ENCODE assay signal across 8 mouse cellular contexts in genomic region chr5:36458926-36459325, GRCm38 (mm10). TPM values are rescaled to one million over a fixed set of nuclear protein-coding genes. Genes with fewer than 3 reads are reported as not detected.
DNase-seq lines count a peak whose midpoint lies in the region; ATAC-seq and TF ChIP-seq lines count a peak whose summit lies in the region.

No protein-coding gene starts in this region.

- H3K4me3 ChIP-seq in forebrain, embryonic 11.5 days (ENCODE audit: low read depth, low read length), result no peak overlapping the region
- no peak overlapping the region for H3K4me3 ChIP-seq in forebrain, embryonic 16.5 days (replicated peaks; ENCODE audit: low read length)
- H3K4me3 ChIP-seq in liver, adult 2 months (ENCODE audit: insufficient read depth, low read depth, low read length), result no peak overlapping the region
- no peak overlapping the region for H3K4me3 ChIP-seq in liver, embryonic 11.5 days (ENCODE audit: low read depth, low read length)
- H3K4me3 ChIP-seq in limb, embryonic 14.5 days (replicated peaks; ENCODE audit: low read length), result no peak overlapping the region

- DNase-seq in forebrain, embryonic 11.5 days (ENCODE audit: low spot score), result peak; percentile 59
- DNase-seq in liver, adult 2 months (ENCODE audit: extremely low read depth, low read depth, low spot score), result peak; percentile 26
- DNase-seq in liver, embryonic 11.5 days (ENCODE audit: low spot score), result no peak
- peak; percentile 34 for DNase-seq in c-Kit-negative CD71-positive TER-119-positive erythroid progenitor cells, embryonic 14.5 days (ENCODE audit: low read depth, low spot score)
- peak; percentile 49 for DNase-seq in limb, embryonic 14.5 days (ENCODE audit: low spot score)
- peak; percentile 15 to 68 for DNase-seq in spleen, adult 18-20 months

- peaks cover 4% of the 10 kb centered on the region; the same call in 1 of the 2 replicates for H3K27me3 ChIP-seq in forebrain, embryonic 11.5 days (ENCODE audit: control insufficient read depth, insufficient read depth, low read length)
- H3K27me3 ChIP-seq in forebrain, embryonic 16.5 days (replicated peaks; ENCODE audit: control insufficient read depth, insufficient read depth, low read length), result no peaks in the 10 kb centered on the region
- H3K27me3 ChIP-seq in liver, adult 2 months (ENCODE audit: control insufficient read depth, insufficient read depth, low read length), result no peaks in the 10 kb centered on the region
- H3K27me3 ChIP-seq in liver, embryonic 11.5 days (replicated peaks; ENCODE audit: control insufficient read depth, insufficient read depth, low read length), result 0 out of 2 replicates have a peak, but pooled peaks cover 3% of the 10 kb centered on the region
- H3K27me3 ChIP-seq in limb, embryonic 14.5 days (ENCODE audit: control insufficient read depth, insufficient read depth, low read length), result no peaks in the 10 kb centered on the region

- ATAC-seq in forebrain, embryonic 11.5 days (replicated peaks; ENCODE audit: low FRiP score), result no peak
- ATAC-seq in forebrain, embryonic 16.5 days, result no peak
- ATAC-seq in liver, embryonic 11.5 days (replicated peaks; ENCODE audit: low FRiP score), result no peak
- ATAC-seq in limb, embryonic 14.5 days (ENCODE audit: low FRiP score, low read depth), result no peak
- no peak for ATAC-seq in erythroblast, adult 5-6 weeks (replicated peaks; ENCODE audit: low FRiP score, poor library complexity, severe bottlenecking)

- TF ChIP-seq POLR2A in liver, adult 2 months (IDR thresholded peaks at IDR 0.05; ENCODE audit: extremely low read depth, insufficient read depth, low read length), result no peak
- TF ChIP-seq POLR2A in limb, embryonic 14.5 days (IDR thresholded peaks at IDR 0.05; ENCODE audit: borderline replicate concordance, extremely low read depth, insufficient read depth, insufficient read length), result no peak

- no peak overlapping the region for H3K27ac ChIP-seq in forebrain, embryonic 11.5 days (ENCODE audit: low read depth, low read length)
- H3K27ac ChIP-seq in forebrain, embryonic 16.5 days (ENCODE audit: low read length), result no peak overlapping the region
- no peak overlapping the region for H3K27ac ChIP-seq in liver, adult 2 months (replicated peaks; ENCODE audit: insufficient read depth, low read depth, low read length)
- no peak overlapping the region for H3K27ac ChIP-seq in liver, embryonic 11.5 days (ENCODE audit: low read depth, low read length)
- no peak overlapping the region for H3K27ac ChIP-seq in limb, embryonic 14.5 days (replicated peaks; ENCODE audit: low read depth, low read length)

- no peaks in the 10 kb centered on the region for H3K36me3 ChIP-seq in forebrain, embryonic 11.5 days (ENCODE audit: control insufficient read depth, insufficient read depth, low read length)
- H3K36me3 ChIP-seq in forebrain, embryonic 16.5 days (ENCODE audit: control insufficient read depth, insufficient read depth), result no peaks in the 10 kb centered on the region
- no peaks in the 10 kb centered on the region for H3K36me3 ChIP-seq in liver, adult 2 months (ENCODE audit: control insufficient read depth, insufficient read depth, low read length)
- H3K36me3 ChIP-seq in liver, embryonic 11.5 days (ENCODE audit: control insufficient read depth, insufficient read depth, low read length), result no peaks in the 10 kb centered on the region
- no peaks in the 10 kb centered on the region for H3K36me3 ChIP-seq in limb, embryonic 14.5 days (ENCODE audit: control insufficient read depth, insufficient read depth, low read length)

- H3K4me1 ChIP-seq in forebrain, embryonic 11.5 days (replicated peaks; ENCODE audit: control insufficient read depth, insufficient read depth, low read length), result peaks cover 10% of the 10 kb centered on the region; the same call in 1 of the 2 replicates
- peaks cover under 1% of the 10 kb centered on the region for H3K4me1 ChIP-seq in forebrain, embryonic 16.5 days (replicated peaks; ENCODE audit: control insufficient read depth, insufficient read depth, low read length)
- peaks cover under 1% of the 10 kb centered on the region; the same call in 1 of the 2 replicates for H3K4me1 ChIP-seq in liver, adult 2 months (ENCODE audit: control insufficient read depth, insufficient read depth, low read length)
- H3K4me1 ChIP-seq in liver, embryonic 11.5 days (replicated peaks; ENCODE audit: control insufficient read depth, insufficient read depth, low read length), result 0 out of 2 replicates have a peak, but pooled peaks cover 3% of the 10 kb centered on the region
- peaks cover 2% of the 10 kb centered on the region; the same call in 1 of the 2 replicates for H3K4me1 ChIP-seq in limb, embryonic 14.5 days (ENCODE audit: control insufficient read depth, insufficient read depth, low read length)

- peak; percentile 78 for TF ChIP-seq CTCF in liver, adult 2 months (IDR thresholded peaks at IDR 0.05; ENCODE audit: low read depth, low read length)

- no peak overlapping the region for H3K9ac ChIP-seq in forebrain, embryonic 11.5 days (ENCODE audit: low read length)
- no peak overlapping the region for H3K9ac ChIP-seq in forebrain, embryonic 16.5 days (replicated peaks; ENCODE audit: low read depth, low read length)
- no peak overlapping the region for H3K9ac ChIP-seq in liver, adult 2 months (ENCODE audit: low read depth, low read length)
- H3K9ac ChIP-seq in liver, embryonic 11.5 days (ENCODE audit: low read depth, low read length), result no peak overlapping the region
- H3K9ac ChIP-seq in limb, embryonic 14.5 days (ENCODE audit: low read depth, low read length, severe bottlenecking), result no peak overlapping the region

- 24% methylated on average over 4 of the region's 4 CpGs for WGBS in forebrain, embryonic 11.5 days
- 11% methylated on average over 4 of the region's 4 CpGs for WGBS in forebrain, embryonic 16.5 days
- 9% methylated on average over 4 of the region's 4 CpGs for WGBS in liver, adult 2 months
- 13% methylated on average over 4 of the region's 4 CpGs for WGBS in liver, embryonic 11.5 days
- WGBS in limb, embryonic 14.5 days, result 13% methylated on average over 4 of the region's 4 CpGs

- no peak overlapping the region for H3K4me2 ChIP-seq in forebrain, embryonic 11.5 days (ENCODE audit: low read depth, low read length, severe bottlenecking)
- no peak overlapping the region for H3K4me2 ChIP-seq in forebrain, embryonic 16.5 days (ENCODE audit: low read length)
- no peak overlapping the region for H3K4me2 ChIP-seq in liver, embryonic 11.5 days
- H3K4me2 ChIP-seq in limb, embryonic 14.5 days (replicated peaks; ENCODE audit: low read depth, low read length, severe bottlenecking), result no peak overlapping the region

- H3K9me3 ChIP-seq in forebrain, embryonic 11.5 days (ENCODE audit: control insufficient read depth, low read length), result no peaks in the 10 kb centered on the region
- no peaks in the 10 kb centered on the region for H3K9me3 ChIP-seq in forebrain, embryonic 16.5 days (ENCODE audit: control insufficient read depth, low read length)
- no peaks in the 10 kb centered on the region for H3K9me3 ChIP-seq in liver, embryonic 11.5 days (ENCODE audit: control insufficient read depth, low read length)
- H3K9me3 ChIP-seq in limb, embryonic 14.5 days (ENCODE audit: control insufficient read depth, low read length), result no peaks in the 10 kb centered on the region

- no peaks in the 10 kb centered on the region for H3K79me2 ChIP-seq in liver, adult 2 months (ENCODE audit: control insufficient read depth, insufficient read depth, low read length)

RNA-seq across cellular contexts. Expression of gene Grpel1, which starts 5.9 kb away (rescaled TPM):
- polyA plus RNA-seq in forebrain, embryonic 11.5 days (2014; fragmentation: Nextera tagmentation; extraction: Ambion mirVana), result 51.7 and 55.2 TPM in 2 replicates
- polyA plus RNA-seq in forebrain, embryonic 16.5 days (2015; fragmentation: Nextera tagmentation; extraction: Ambion mirVana), result 44.1 TPM in 2 replicates
- total RNA-seq in liver, adult 2 months (2014; rRNA removed), result 42.0 and 44.5 TPM in 2 replicates
- polyA plus RNA-seq in liver, adult 2 months (2012; rRNA removed), result 42.8 and 55.1 TPM in 2 replicates
- 74.6 and 79.9 TPM in 2 replicates for polyA plus RNA-seq in liver, embryonic 11.5 days (2014; fragmentation: Nextera tagmentation; extraction: Ambion mirVana)
- 18.5 and 22.9 TPM in 2 replicates for polyA plus RNA-seq in limb, embryonic 14.5 days (2012; rRNA removed)
- polyA plus RNA-seq in limb, embryonic 14.5 days (2014; fragmentation: Nextera tagmentation; extraction: Ambion mirVana), result 52.8 and 52.9 TPM in 2 replicates
- total RNA-seq in erythroblast, adult 5-6 weeks (2015; ENCODE audit: low replicate concordance), result 8.2 and 8.5 TPM in 2 replicates
- 10.6 and 12.4 TPM in 2 replicates for total RNA-seq in erythroblast, adult 5-6 weeks (2017; ENCODE audit: low replicate concordance)

RNA-seq across cellular contexts. Expression of gene Tada2b, which starts 25.2 kb away (rescaled TPM):
- polyA plus RNA-seq in forebrain, embryonic 11.5 days (2014; fragmentation: Nextera tagmentation; extraction: Ambion mirVana), result 3.2 and 3.5 TPM in 2 replicates
- polyA plus RNA-seq in forebrain, embryonic 16.5 days (2015; fragmentation: Nextera tagmentation; extraction: Ambion mirVana), result 3.0 TPM in 2 replicates
- total RNA-seq in liver, adult 2 months (2014; rRNA removed), result 5.1 and 6.0 TPM in 2 replicates
- 13.6 and 14.4 TPM in 2 replicates for polyA plus RNA-seq in liver, adult 2 months (2012; rRNA removed)
- polyA plus RNA-seq in liver, embryonic 11.5 days (2014; fragmentation: Nextera tagmentation; extraction: Ambion mirVana), result 2.8 and 3.1 TPM in 2 replicates
- 11.0 and 12.1 TPM in 2 replicates for polyA plus RNA-seq in limb, embryonic 14.5 days (2012; rRNA removed)
- polyA plus RNA-seq in limb, embryonic 14.5 days (2014; fragmentation: Nextera tagmentation; extraction: Ambion mirVana), result 3.7 and 4.6 TPM in 2 replicates
- total RNA-seq in erythroblast, adult 5-6 weeks (2015; ENCODE audit: low replicate concordance), result 4.8 and 6.5 TPM in 2 replicates
- total RNA-seq in erythroblast, adult 5-6 weeks (2017; ENCODE audit: low replicate concordance), result 2.3 and 9.6 TPM in 2 replicates

RNA-seq across cellular contexts. Expression of gene Ccdc96, which starts 25.5 kb away (rescaled TPM):
- polyA plus RNA-seq in forebrain, embryonic 11.5 days (2014; fragmentation: Nextera tagmentation; extraction: Ambion mirVana), result 3.9 and 4.2 TPM in 2 replicates
- 3.0 and 3.4 TPM in 2 replicates for polyA plus RNA-seq in forebrain, embryonic 16.5 days (2015; fragmentation: Nextera tagmentation; extraction: Ambion mirVana)
- not detected in 2 replicates for total RNA-seq in liver, adult 2 months (2014; rRNA removed)
- 0.10 TPM in 1 of 2 replicates, not detected in the other for polyA plus RNA-seq in liver, adult 2 months (2012; rRNA removed)
- 0.26 and 0.34 TPM in 2 replicates for polyA plus RNA-seq in liver, embryonic 11.5 days (2014; fragmentation: Nextera tagmentation; extraction: Ambion mirVana)
- 0.09 and 0.11 TPM in 2 replicates for polyA plus RNA-seq in limb, embryonic 14.5 days (2012; rRNA removed)
- polyA plus RNA-seq in limb, embryonic 14.5 days (2014; fragmentation: Nextera tagmentation; extraction: Ambion mirVana), result 0.08 and 0.15 TPM in 2 replicates
- total RNA-seq in erythroblast, adult 5-6 weeks (2015; ENCODE audit: low replicate concordance), result not detected in 2 replicates
- total RNA-seq in erythroblast, adult 5-6 weeks (2017; ENCODE audit: low replicate concordance), result 0.84 TPM in 1 of 2 replicates, not detected in the other
